Mouse (Mus musculus) liver, embryonic 16.5 days (tissue): ENCODE measurements around the gene Gak. TPM values are rescaled to one million over a fixed set of nuclear protein-coding genes. Genes with fewer than 3 reads are reported as not detected.
A peak's percentile ranks its signal among the peaks of the same experiment; 100 is the strongest.
"Not testable (repeated sequence)": the region's sequence is repeated elsewhere in the genome, so short reads cannot be mapped to it uniquely, and the experiment has no call there.

Source experiments
- ATAC-seq: fragments of 200-750 bp; cut with Nextera tagmentation; 2 replicates; pipeline ENCODE4 v1.8.0; 2017; ENCODE audit warnings: low read depth, mild to moderate bottlenecking, moderate number of reproducible peaks, moderate library complexity
- H3K27ac ChIP-seq: fragments of 300-500 bp; sonication (generic); 2 replicates; pipeline ENCODE4 v1.5.1; 2014; ENCODE audit warnings: mild to moderate bottlenecking, low read length
- H3K27me3 ChIP-seq: fragments of 300-500 bp; sonication (generic); 2 replicates; pipeline ENCODE4 v1.6.1; 2014; ENCODE audit warnings: low read depth, low read length, mixed read lengths; ENCODE audit not compliant: control insufficient read depth, insufficient read depth
- H3K36me3 ChIP-seq: fragments of 300-500 bp; sonication (generic); 2 replicates; pipeline ENCODE4 v1.6.1; 2014; ENCODE audit warnings: mild to moderate bottlenecking; ENCODE audit not compliant: control insufficient read depth, insufficient read depth
- H3K4me1 ChIP-seq: fragments of 300-500 bp; sonication (generic); 2 replicates; pipeline ENCODE4 v1.6.1; 2014; ENCODE audit warnings: low read depth, low read length, mixed read lengths; ENCODE audit not compliant: control insufficient read depth
- H3K4me2 ChIP-seq: fragments of 300-500 bp; sonication (generic); 2 replicates; pipeline ENCODE4 v1.6.1; 2014; ENCODE audit warnings: low read depth, low read length, mixed read lengths
- H3K4me3 ChIP-seq: fragments of 300-500 bp; sonication (generic); 2 replicates; pipeline ENCODE4 v1.5.1; 2014; ENCODE audit warnings: low read depth, mild to moderate bottlenecking, low read length
- H3K9ac ChIP-seq: fragments of 300-500 bp; sonication (generic); 2 replicates; pipeline ENCODE4 v1.6.1; 2014; ENCODE audit warnings: low read depth, low read length
- H3K9me3 ChIP-seq: fragments of 300-500 bp; sonication (generic); replicated peaks from 2 replicates; pipeline ENCODE4 v1.6.1; 2016; ENCODE audit warnings: low read length; ENCODE audit not compliant: control insufficient read depth
- WGBS: fragments of 180-500 bp; shearing (Covaris S2); extraction: QIAGEN DNeasy Blood & Tissue Kit; methylation state at CpG from one replicate; pipeline ENCODE4 v1.1.7; 2014; ENCODE audit not compliant: insufficient replicate concordance; 5-methylcytosine and 5-hydroxymethylcytosine counted together
- polyA plus RNA-seq: library from polyadenylated mRNA; unstranded; fragments of >200 nt; fragmentation: Nextera tagmentation; extraction: Ambion mirVana; gene quantifications from 2 replicates; pipeline ENCODE4 v1.2.1, GENCODE M21; 2015

The Gak gene
- polyA plus RNA-seq, 1 experiment from 2014 or later, result 27.5 TPM

GRCm38 (mm10) chr5:108648937-108649576 is 19.5 kb upstream of the Gak start:
- Histone ChIP-seq H3K4me1 (no peaks in the 10 kb centered on the region), H3K27ac (no peak overlapping the region), H3K27me3 (no peaks in the 10 kb centered on the region), H3K9ac (no peak overlapping the region), H3K4me3 (no peak overlapping the region), H3K9me3 (no peaks in the 10 kb centered on the region), H3K4me2 (no peak overlapping the region), H3K36me3 (peaks cover 15% of the 10 kb centered on the region)
- ATAC-seq, result no peak
- WGBS, result 81% methylated on average over 11 of the region's 11 CpGs

GRCm38 (mm10) chr5:108647820-108648465 is 18.4 kb upstream of the Gak start:
- no peaks in the 10 kb centered on the region for H3K27me3 ChIP-seq
- no peak overlapping the region for H3K4me2 ChIP-seq
- H3K4me3 ChIP-seq, result no peak overlapping the region
- H3K9me3 ChIP-seq, result no peaks in the 10 kb centered on the region
- H3K27ac ChIP-seq, result no peak overlapping the region
- no peaks in the 10 kb centered on the region; the same call in 1 of the 2 replicates for H3K4me1 ChIP-seq
- 74% methylated on average over 2 of the region's 2 CpGs for WGBS
- peaks cover 6% of the 10 kb centered on the region; the same call in 1 of the 2 replicates for H3K36me3 ChIP-seq
- H3K9ac ChIP-seq, result no peak overlapping the region
- ATAC-seq, result no peak

- Histone ChIP-seq H3K27me3 (no peaks in the 10 kb centered on the region), H3K9ac (no peak overlapping the region), H3K4me3 (no peak overlapping the region), H3K4me1 (no peaks in the 10 kb centered on the region; the same call in 1 of the 2 replicates), H3K4me2 (no peak overlapping the region), H3K27ac (no peak overlapping the region), H3K36me3 (peaks cover 5% of the 10 kb centered on the region; the same call in 1 of the 2 replicates), H3K9me3 (no peaks in the 10 kb centered on the region)
- WGBS, result 75% methylated on average over 2 of the region's 2 CpGs
- no peak for ATAC-seq
These were observed 17.8 kb upstream of the Gak start for GRCm38 (mm10) chr5:108647311-108647710.

- WGBS, result 75% methylated on average over 3 of the region's 3 CpGs
- no peak overlapping the region for H3K4me2 ChIP-seq
- no peak overlapping the region for H3K27ac ChIP-seq
- no peak for ATAC-seq
- H3K36me3 ChIP-seq, result peaks cover 4% of the 10 kb centered on the region; the same call in 1 of the 2 replicates
- H3K27me3 ChIP-seq, result no peaks in the 10 kb centered on the region
- H3K4me3 ChIP-seq, result no peak overlapping the region
- no peak overlapping the region for H3K9ac ChIP-seq
- no peaks in the 10 kb centered on the region; the same call in 1 of the 2 replicates for H3K4me1 ChIP-seq
- no peaks in the 10 kb centered on the region for H3K9me3 ChIP-seq
These were observed 16.7 kb upstream of the Gak start for GRCm38 (mm10) chr5:108646343-108646660.

- H3K27me3 ChIP-seq, result no peaks in the 10 kb centered on the region
- no peak for ATAC-seq
- 86% methylated on average over 9 of the region's 9 CpGs for WGBS
- no peak overlapping the region for H3K4me2 ChIP-seq
- peaks cover 4% of the 10 kb centered on the region; the same call in 1 of the 2 replicates for H3K36me3 ChIP-seq
- H3K4me1 ChIP-seq, result no peaks in the 10 kb centered on the region; the same call in 1 of the 2 replicates
- no peak overlapping the region for H3K9ac ChIP-seq
- no peak overlapping the region for H3K4me3 ChIP-seq
- H3K9me3 ChIP-seq, result no peaks in the 10 kb centered on the region
- no peak overlapping the region for H3K27ac ChIP-seq
These were observed 16.2 kb upstream of the Gak start for GRCm38 (mm10) chr5:108645651-108646342.

GRCm38 (mm10) chr5:108643674-108644073 is 14.1 kb upstream of the Gak start:
- H3K36me3 ChIP-seq, result 0 out of 2 replicates have a peak, but pooled peaks cover 4% of the 10 kb centered on the region
- H3K4me2 ChIP-seq, result no peak overlapping the region
- H3K27me3 ChIP-seq, result no peaks in the 10 kb centered on the region
- no peaks in the 10 kb centered on the region; the same call in 1 of the 2 replicates for H3K4me1 ChIP-seq
- WGBS, result 55% methylated on average over 2 of the region's 2 CpGs
- no peak overlapping the region for H3K27ac ChIP-seq
- no peaks in the 10 kb centered on the region for H3K9me3 ChIP-seq
- H3K4me3 ChIP-seq, result no peak overlapping the region
- H3K9ac ChIP-seq, result no peak overlapping the region
- ATAC-seq, result peak; percentile 52; the same call in 1 of the 2 replicates

- H3K27me3 ChIP-seq, result no peaks in the 10 kb centered on the region
- no peaks in the 10 kb centered on the region for H3K4me1 ChIP-seq
- no peak overlapping the region for H3K27ac ChIP-seq
- no peak overlapping the region for H3K9ac ChIP-seq
- WGBS, result 34% methylated on average over 4 of the region's 4 CpGs
- no peak overlapping the region for H3K4me3 ChIP-seq
- no peaks in the 10 kb centered on the region for H3K9me3 ChIP-seq
- no peak overlapping the region for H3K4me2 ChIP-seq
- ATAC-seq, result no peak
- H3K36me3 ChIP-seq, result no peaks in the 10 kb centered on the region
These were observed 6.6 kb upstream of the Gak start for GRCm38 (mm10) chr5:108636172-108636571.

GRCm38 (mm10) chr5:108634088-108634487 is 4.5 kb upstream of the Gak start:
- not testable (repeated sequence) for H3K9ac ChIP-seq, H3K9me3 ChIP-seq, H3K4me2 ChIP-seq, H3K4me1 ChIP-seq, H3K27ac ChIP-seq, ATAC-seq, H3K27me3 ChIP-seq, H3K36me3 ChIP-seq, H3K4me3 ChIP-seq
- 73% methylated on average over 2 of the region's 3 CpGs for WGBS

- 79% methylated on average over 4 of the region's 4 CpGs for WGBS
- no peaks in the 10 kb centered on the region for H3K9me3 ChIP-seq
- ATAC-seq, result no peak
- no peak overlapping the region for H3K4me2 ChIP-seq
- no peaks in the 10 kb centered on the region for H3K27me3 ChIP-seq
- H3K4me3 ChIP-seq, result no peak overlapping the region
- H3K4me1 ChIP-seq, result peaks cover 10% of the 10 kb centered on the region
- H3K9ac ChIP-seq, result no peak overlapping the region
- no peak overlapping the region for H3K27ac ChIP-seq
- H3K36me3 ChIP-seq, result no peaks in the 10 kb centered on the region
These were observed 4.1 kb upstream of the Gak start for GRCm38 (mm10) chr5:108633676-108634075.
